Mouse (Mus musculus) kidney, adult 2 months (tissue): Measurements from ENCODE around the gene Ccdc175.

Experiments
- CTCF ChIP-seq: fragments of 200-500 bp; conservative IDR thresholded peaks from 2 replicates; pipeline ENCODE4 v1.5.1; 2011; ENCODE audit warnings: low read depth, mild to moderate bottlenecking, control low read depth, low read length, moderate library complexity, mixed read lengths; ENCODE audit not compliant: insufficient read depth, insufficient read length
- POLR2A ChIP-seq: fragments of 200-500 bp; IDR thresholded peaks from one replicate; pipeline ENCODE4 v1.6.1; 2011; ENCODE audit warnings: low read depth, low read length, control low read depth

- no peak for TF ChIP-seq POLR2A
- no peak for TF ChIP-seq CTCF
Measured at GRCm38 (mm10) chr12:72083265-72083664, 101.6 kb downstream of the Ccdc175 start.
